Mouse (Mus musculus) neural tube, embryonic 15.5 days (tissue): Measurements from ENCODE around the gene Pck1. TPM values are rescaled to one million over a fixed set of nuclear protein-coding genes. Genes with fewer than 3 reads are reported as not detected.

Experiments
- polyA plus RNA-seq: library from polyadenylated mRNA; unstranded; fragments of >200 nt; fragmentation: Nextera tagmentation; extraction: Ambion mirVana; gene quantifications from 2 replicates; pipeline ENCODE4 v1.2.1, GENCODE M21; 2015

Gene Pck1
- polyA plus RNA-seq, 1 experiment from 2014 or later: not detected

Other genes starting within 250 kb of the Pck1 start
- 13.4 and 13.7 TPM in 2 replicates for gene Bmp7, start 212.7 kb upstream of the Pck1 start, polyA plus RNA-seq
- 0.44 and 1.1 TPM in 2 replicates for gene Spo11, start 175.3 kb upstream of the Pck1 start, polyA plus RNA-seq
- gene Rae1, start 152.9 kb upstream of the Pck1 start, polyA plus RNA-seq: 109 and 117 TPM in 2 replicates
- gene Rbm38, start 132.6 kb upstream of the Pck1 start, polyA plus RNA-seq: 11.5 and 22.7 TPM in 2 replicates
- 0.09 and 0.10 TPM in 2 replicates for gene Ctcfl, start 33.5 kb upstream of the Pck1 start, polyA plus RNA-seq
- gene Zbp1, start 65.9 kb downstream of the Pck1 start, polyA plus RNA-seq: 0.08 and 3.6 TPM in 2 replicates
- 4.5 and 4.6 TPM in 2 replicates for gene Pmepa1, start 123.5 kb downstream of the Pck1 start, polyA plus RNA-seq